Mouse (Mus musculus): ENCODE data around the gene Car5a. TPM values are rescaled to one million over a fixed set of nuclear protein-coding genes. Genes with fewer than 3 reads are reported as not detected.

The Car5a gene
- total RNA-seq, 2 experiments from 2014 or later, result not detected

Small RNA genes lying within 50 kb of the gene (microRNA-seq; reads per million reads assigned to microRNA genes)
- 0 to 0.50 reads per million in 2 experiments for gene Mir7237

Other genes with a start within 250 kb of the Car5a start
- under 1 TPM in 1 of 2 experiments, not detected in 1; 0.09 TPM for gene Jph3, start 215.3 kb downstream of the Car5a start, total RNA-seq (2021)
- gene Klhdc4, start 115.3 kb downstream of the Car5a start, total RNA-seq (2021), result 1 to 10 TPM; 8.1 to 9.7 TPM
- gene Slc7a5, start 37.2 kb downstream of the Car5a start, total RNA-seq (2021), result 1 to 10 TPM; 4.2 to 5.7 TPM
- gene Banp, start 4.8 kb upstream of the Car5a start, total RNA-seq (2021), result 1 to 10 TPM; 8.3 to 8.4 TPM